Mouse (Mus musculus) E14TG2a.4 (cell line): ENCODE data around the gene Cdh23.

Experiments
- H3K27me3 ChIP-seq: 2 replicates; pipeline ENCODE4 v1.6.1; 2014; ENCODE audit warnings: low read length, control low read depth; ENCODE audit not compliant: insufficient read depth
- H3K36me3 ChIP-seq: 2 replicates; pipeline ENCODE4 v1.6.1; 2014; ENCODE audit warnings: low read length, control low read depth; ENCODE audit not compliant: insufficient read depth
- H3K4me1 ChIP-seq: replicated peaks from 2 replicates; pipeline ENCODE4 v1.6.1; 2014; ENCODE audit warnings: low read depth, low read length, control low read depth
- H3K4me3 ChIP-seq: replicated peaks from 2 replicates; pipeline ENCODE4 v1.5.1; 2014; ENCODE audit warnings: mild to moderate bottlenecking, low read length
- H3K9me3 ChIP-seq: 2 replicates; pipeline ENCODE4 v1.6.1; 2014; ENCODE audit warnings: low read length, control low read depth
- CTCF ChIP-seq: conservative IDR thresholded peaks from 2 replicates; pipeline ENCODE4 v1.5.1; 2014; ENCODE audit warnings: low read length
- NANOG ChIP-seq: IDR thresholded peaks from 2 replicates; pipeline ENCODE4 v1.6.1; 2014; ENCODE audit warnings: borderline replicate concordance, low read length, mixed read lengths
- POU5F1 ChIP-seq: IDR thresholded peaks from 2 replicates; pipeline ENCODE4 v1.6.1; 2014; ENCODE audit warnings: low read length, borderline replicate concordance

The Cdh23 gene

DNA sequence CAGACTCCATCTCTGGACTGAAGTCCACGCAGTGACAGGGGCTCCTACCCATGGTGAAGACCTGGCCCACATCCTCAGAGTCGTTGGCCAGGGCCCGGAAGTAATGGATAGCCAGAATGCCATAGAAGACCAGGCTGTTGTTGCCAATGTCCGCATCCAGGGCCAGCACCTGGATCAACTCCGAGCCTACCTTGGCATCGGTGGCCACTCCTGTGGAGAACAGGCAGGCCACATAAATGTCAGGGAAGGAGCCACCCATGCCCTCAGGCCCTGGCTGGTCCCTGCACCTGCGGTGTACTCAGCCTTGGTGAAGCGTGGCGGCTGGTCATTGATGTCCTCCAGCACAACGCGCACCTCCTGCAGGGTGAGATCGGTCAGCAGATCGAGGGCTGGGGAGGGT, 385.7 kb downstream of the Cdh23 start:
- H3K4me3 ChIP-seq: no peak overlapping the region
- no peaks in the 10 kb centered on the region for H3K27me3 ChIP-seq
- no peaks in the 10 kb centered on the region for H3K36me3 ChIP-seq
- TF ChIP-seq CTCF: no peak
- no peaks in the 10 kb centered on the region for H3K9me3 ChIP-seq
- peaks cover 8% of the 10 kb centered on the region for H3K4me1 ChIP-seq

DNA sequence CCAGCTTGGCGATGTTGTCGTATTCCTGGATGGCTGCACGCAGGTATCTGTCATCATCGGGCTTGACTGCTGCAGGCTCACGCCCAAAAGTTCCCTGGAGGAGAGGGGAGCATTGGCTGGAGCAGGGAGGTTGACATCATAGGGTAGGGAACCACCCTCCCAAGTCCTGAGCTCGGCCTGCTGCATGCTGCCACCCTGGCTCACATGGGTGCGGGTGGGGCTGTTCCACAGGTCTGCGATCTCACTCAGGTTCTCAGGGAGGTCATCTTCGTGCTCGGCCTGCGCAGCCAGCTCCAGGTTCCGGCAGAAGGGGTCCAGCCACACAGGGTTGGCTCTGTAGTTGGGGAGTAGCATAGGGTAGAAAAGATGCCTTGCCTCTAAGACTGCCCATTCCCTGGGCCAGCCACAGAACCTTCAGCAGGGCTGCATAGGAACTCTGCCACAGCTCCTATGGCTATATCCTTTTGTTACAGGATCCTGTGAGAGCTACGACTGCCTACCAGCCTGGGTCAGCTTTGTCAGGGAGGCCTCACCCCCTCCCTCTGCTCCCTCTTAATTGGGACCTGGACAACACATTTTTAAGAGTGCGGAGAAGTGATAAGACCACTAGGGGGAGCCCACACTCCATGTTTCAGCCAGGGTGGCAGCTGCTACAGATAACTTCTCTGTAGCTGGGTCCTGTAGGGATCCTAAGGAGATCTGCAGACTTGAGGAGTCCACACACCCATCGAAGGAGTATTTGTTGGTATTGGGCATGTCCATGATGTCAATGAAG, 391.2 kb downstream of the Cdh23 start:
- no peaks in the 10 kb centered on the region for H3K9me3 ChIP-seq
- peaks cover 33% of the 10 kb centered on the region for H3K4me1 ChIP-seq
- peak; percentile 44 for TF ChIP-seq CTCF
- no peak for TF ChIP-seq NANOG
- H3K36me3 ChIP-seq: peaks cover 26% of the 10 kb centered on the region
- H3K4me3 ChIP-seq: 0 out of 2 replicates have a peak overlapping the region, but pooled peaks have one; percentile 20
- no peaks in the 10 kb centered on the region for H3K27me3 ChIP-seq

DNA sequence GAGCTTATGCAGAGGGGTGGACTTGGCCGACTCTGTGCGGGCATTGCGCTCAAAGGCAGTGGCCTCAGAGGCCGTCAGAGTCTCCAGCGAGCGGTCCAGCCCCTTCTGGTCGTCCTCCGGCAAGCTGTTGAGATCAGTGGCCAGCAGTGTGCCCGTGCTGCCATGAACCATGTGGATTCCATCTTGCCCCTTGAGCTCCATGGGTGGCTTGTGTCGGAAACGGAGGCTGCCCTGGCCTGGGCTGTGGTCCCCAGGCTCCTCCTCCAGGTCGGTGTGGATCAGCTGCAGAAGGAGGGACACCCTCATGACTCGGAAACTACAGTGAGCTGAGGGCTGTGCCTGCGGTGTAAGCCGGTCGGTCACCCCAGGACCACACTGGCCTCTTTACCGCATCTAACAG, 392.9 kb downstream of the Cdh23 start:
- Histone ChIP-seq H3K27me3 (no peaks in the 10 kb centered on the region), H3K9me3 (no peaks in the 10 kb centered on the region), H3K4me1 (peaks cover 45% of the 10 kb centered on the region), H3K36me3 (peaks cover 42% of the 10 kb centered on the region), H3K4me3 (no peak overlapping the region)
- TF ChIP-seq NANOG (no peak), POU5F1 (no peak), CTCF (no peak)

DNA sequence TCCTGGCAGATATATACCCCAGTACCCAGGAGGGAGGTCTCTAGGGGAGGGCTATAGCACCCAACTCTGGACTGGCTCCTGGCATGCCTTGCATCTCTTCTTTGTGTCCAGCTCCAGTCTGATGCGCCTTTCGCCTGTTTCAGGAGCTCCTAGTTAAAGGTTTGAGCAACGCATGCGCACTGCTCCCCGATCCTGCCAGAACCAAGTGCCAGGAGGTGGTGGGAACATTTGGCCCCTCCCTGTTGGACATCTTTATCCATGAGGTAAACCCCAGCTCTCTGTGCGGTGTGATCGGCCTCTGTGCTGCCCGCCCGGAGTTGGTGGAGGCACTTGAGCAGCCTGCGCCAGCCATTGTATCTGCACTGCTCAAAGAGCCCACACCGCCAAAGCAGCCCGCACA, 396.7 kb downstream of the Cdh23 start:
- no peak for TF ChIP-seq POU5F1
- no peak for TF ChIP-seq NANOG
- TF ChIP-seq CTCF: no peak
- no peaks in the 10 kb centered on the region for H3K9me3 ChIP-seq
- H3K4me1 ChIP-seq: peaks cover 35% of the 10 kb centered on the region
- no peaks in the 10 kb centered on the region for H3K27me3 ChIP-seq
- peaks cover 74% of the 10 kb centered on the region for H3K36me3 ChIP-seq
- H3K4me3 ChIP-seq: peak overlapping the region; percentile 69

DNA sequence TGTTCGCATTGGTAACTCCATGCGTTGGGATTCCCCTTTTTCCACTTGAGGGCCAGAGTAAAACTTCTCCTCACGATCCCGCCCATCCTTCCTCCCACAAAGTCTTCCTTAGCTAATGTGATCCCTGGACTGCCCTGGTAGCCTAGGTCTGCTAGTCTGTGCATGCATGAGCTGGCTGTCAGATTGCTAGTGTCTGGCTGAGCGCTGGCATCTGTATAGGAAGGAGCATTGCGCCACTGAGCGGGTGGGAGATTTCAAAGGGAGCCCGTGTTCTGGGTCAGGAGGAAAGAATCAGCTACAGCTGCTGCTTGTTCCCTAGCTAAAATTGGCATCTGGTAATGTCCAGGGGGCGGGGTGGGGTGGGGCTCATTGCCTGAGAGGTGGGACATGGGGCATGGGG, 400.3 kb downstream of the Cdh23 start:
- TF ChIP-seq CTCF (no peak), POU5F1 (no peak), NANOG (no peak)
- H3K9me3 ChIP-seq: no peaks in the 10 kb centered on the region

DNA sequence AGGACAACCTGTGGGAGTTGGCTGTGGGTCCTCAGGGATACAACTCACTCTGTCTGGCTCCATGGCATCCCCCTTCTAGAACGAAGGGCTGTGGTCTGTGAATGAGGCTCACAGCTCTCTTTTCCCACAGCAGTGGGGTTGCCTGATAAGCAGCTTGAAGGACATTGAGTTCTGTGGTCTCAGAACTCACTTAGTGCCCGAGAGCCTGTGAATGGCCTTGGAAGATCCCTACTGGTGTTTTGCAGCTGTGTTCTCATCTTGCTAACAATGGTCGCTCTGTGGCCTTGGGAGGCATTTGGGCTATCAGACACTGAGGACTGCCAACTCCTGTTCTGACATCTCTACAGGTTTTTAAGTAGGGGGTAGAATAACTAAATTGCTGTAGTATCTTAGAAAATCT, 400.9 kb downstream of the Cdh23 start:
- peaks cover 86% of the 10 kb centered on the region for H3K36me3 ChIP-seq
- H3K4me3 ChIP-seq: no peak overlapping the region
- no peak for TF ChIP-seq POU5F1
- no peak for TF ChIP-seq CTCF
- TF ChIP-seq NANOG: no peak
- peaks cover 3% of the 10 kb centered on the region for H3K27me3 ChIP-seq
- peaks cover 38% of the 10 kb centered on the region for H3K4me1 ChIP-seq
- H3K9me3 ChIP-seq: no peaks in the 10 kb centered on the region

More for the DNA sequence above, 400.3 kb downstream of the Cdh23 start:
- Histone ChIP-seq H3K36me3 (peaks cover 93% of the 10 kb centered on the region), H3K4me3 (no peak overlapping the region), H3K4me1 (peaks cover 38% of the 10 kb centered on the region), H3K27me3 (peaks cover 3% of the 10 kb centered on the region)

DNA sequence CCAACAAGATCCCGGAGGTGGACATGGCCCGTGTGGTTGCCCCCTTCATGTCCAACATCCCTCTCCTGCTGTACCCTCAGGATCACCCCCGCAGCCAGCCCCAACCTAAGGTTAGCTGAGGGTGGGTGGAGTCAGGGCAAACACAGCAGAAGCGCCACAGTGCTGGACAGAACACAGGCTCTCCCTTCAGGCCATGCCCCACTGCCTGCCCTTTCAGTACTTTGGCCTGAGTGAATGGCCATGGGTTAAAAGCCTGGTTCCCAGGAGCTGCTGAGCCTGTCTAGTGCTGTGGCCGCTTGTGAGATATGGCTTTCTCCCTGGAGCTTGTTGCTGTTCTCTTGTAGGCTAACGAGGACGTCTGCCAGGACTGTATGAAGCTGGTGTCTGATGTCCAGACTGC, 401.7 kb downstream of the Cdh23 start:
- TF ChIP-seq CTCF: no peak
- TF ChIP-seq POU5F1: no peak
- no peak for TF ChIP-seq NANOG
- peaks cover 79% of the 10 kb centered on the region for H3K36me3 ChIP-seq
- peaks cover 38% of the 10 kb centered on the region for H3K4me1 ChIP-seq
- H3K4me3 ChIP-seq: no peak overlapping the region
- H3K9me3 ChIP-seq: no peaks in the 10 kb centered on the region
- H3K27me3 ChIP-seq: peaks cover 3% of the 10 kb centered on the region

DNA sequence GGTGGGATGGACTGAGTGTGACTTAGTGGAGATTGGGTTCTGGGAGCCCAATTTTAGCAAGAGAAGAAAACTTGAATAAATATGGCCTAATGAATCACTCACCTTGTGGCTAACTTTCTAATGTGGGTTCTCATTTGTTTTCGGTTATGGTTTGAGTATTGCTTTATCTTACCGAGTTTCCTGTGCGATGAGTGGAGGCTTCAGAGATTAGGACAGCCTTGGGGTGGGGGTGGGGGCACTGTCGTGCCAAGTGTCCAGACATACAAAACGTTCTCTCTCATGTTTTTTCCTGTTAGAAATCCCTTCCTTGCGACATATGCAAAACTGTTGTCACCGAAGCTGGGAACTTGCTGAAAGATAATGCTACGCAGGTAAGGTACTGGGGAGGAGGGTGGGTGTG, 404.1 kb downstream of the Cdh23 start:
- peaks cover 3% of the 10 kb centered on the region for H3K27me3 ChIP-seq
- TF ChIP-seq NANOG (no peak), POU5F1 (no peak), CTCF (no peak)
- peaks cover 62% of the 10 kb centered on the region for H3K36me3 ChIP-seq
- peaks cover 49% of the 10 kb centered on the region for H3K4me1 ChIP-seq
- no peaks in the 10 kb centered on the region for H3K9me3 ChIP-seq
- H3K4me3 ChIP-seq: no peak overlapping the region

DNA sequence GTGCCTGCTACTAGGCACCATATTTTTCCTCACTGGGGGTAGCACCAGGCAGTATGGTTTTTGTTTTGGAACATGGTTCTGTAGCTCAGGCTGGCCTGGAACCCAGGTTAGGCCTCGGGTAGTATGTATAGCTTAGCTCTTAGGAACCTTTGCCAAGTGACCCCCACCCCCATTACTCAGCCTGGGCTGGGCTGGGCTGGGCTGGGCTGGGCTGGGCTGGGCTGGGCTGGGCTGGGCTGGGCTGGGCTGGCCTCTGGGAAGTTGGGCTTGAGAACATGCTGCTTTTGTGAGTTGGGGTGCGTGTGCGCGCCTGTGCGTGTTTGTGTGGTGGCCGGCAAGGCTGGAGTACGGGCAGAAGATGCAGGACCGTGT, 405.6 kb downstream of the Cdh23 start:
- Histone ChIP-seq H3K27me3 (peaks cover 3% of the 10 kb centered on the region), H3K4me3 (no peak overlapping the region), H3K4me1 (peaks cover 54% of the 10 kb centered on the region), H3K9me3 (no peaks in the 10 kb centered on the region), H3K36me3 (peaks cover 59% of the 10 kb centered on the region)
- TF ChIP-seq CTCF (no peak), POU5F1 (no peak), NANOG (no peak)
